Mouse (Mus musculus) MEL (cell line): ENCODE measurements around the gene Itpka. TPM values are rescaled to one million over a fixed set of nuclear protein-coding genes. Genes with fewer than 3 reads are reported as not detected.

Source experiments
- DNase-seq: peaks from one replicate; pipeline ENCODE4 v3.0.0; 2011; ENCODE audit warnings: low read depth, low spot score
- H3K27ac ChIP-seq: 2 replicates; pipeline ENCODE4 v1.5.1; 2012; ENCODE audit warnings: low read depth, mild to moderate bottlenecking, control low read depth, low read length, moderate library complexity; ENCODE audit not compliant: control insufficient read depth
- H3K27me3 ChIP-seq, 2 experiments: fragments of 150-350 bp in 1 of 2; sonication (generic) in 1 of 2; 2 replicates each; pipeline ENCODE4 v1.6.1; 2012; ENCODE audit warnings: low read length in 2 of 2, mild to moderate bottlenecking in 2 of 2, improper control_type of control experiment in 1 of 2, moderate library complexity in 1 of 2; ENCODE audit not compliant: insufficient read depth in 2 of 2, control insufficient read depth in 1 of 2
- H3K36me3 ChIP-seq, 2 experiments: 2 replicates each; pipeline ENCODE4 v1.6.1; 2012 to 2014; ENCODE audit warnings: low read length in 2 of 2, improper control_type of control experiment in 1 of 2, inconsistent platforms in 1 of 2, mild to moderate bottlenecking in 1 of 2; ENCODE audit not compliant: insufficient read depth in 2 of 2, control insufficient read depth in 1 of 2
- H3K4me1 ChIP-seq, 2 experiments: fragments of 150-350 bp in 1 of 2; sonication (generic) in 1 of 2; 2 replicates each; pipeline ENCODE4 v1.6.1; 2012; ENCODE audit warnings: low read length in 2 of 2, improper control_type of control experiment in 1 of 2, mild to moderate bottlenecking in 1 of 2; ENCODE audit not compliant: insufficient read depth in 2 of 2, control insufficient read depth in 1 of 2
- H3K4me3 ChIP-seq, 2 experiments: fragments of 150-350 bp in 1 of 2; sonication (generic) in 1 of 2; 2 replicates each; pipeline ENCODE4 v1.5.1; 2012; ENCODE audit warnings: low read depth in 2 of 2, low read length in 2 of 2, mild to moderate bottlenecking in 2 of 2, moderate library complexity in 2 of 2, control low read depth in 1 of 2, improper control_type of control experiment in 1 of 2; ENCODE audit not compliant: control insufficient read depth in 1 of 2, insufficient read depth in 1 of 2
- H3K79me2 ChIP-seq: 2 replicates; pipeline ENCODE4 v1.6.1; 2012; ENCODE audit warnings: mild to moderate bottlenecking, low read length, moderate library complexity; ENCODE audit not compliant: control insufficient read depth, poor library complexity, insufficient read depth
- H3K9ac ChIP-seq: 2 replicates; pipeline ENCODE4 v1.6.1; 2012; ENCODE audit warnings: low read depth, mild to moderate bottlenecking, control low read depth, low read length, moderate library complexity; ENCODE audit not compliant: control insufficient read depth, poor library complexity, severe bottlenecking
- H3K9me3 ChIP-seq: fragments of 150-350 bp; sonication (generic); replicated peaks from 2 replicates; pipeline ENCODE4 v1.6.1; 2012; ENCODE audit warnings: mild to moderate bottlenecking, low read length, improper control_type of control experiment, moderate library complexity; ENCODE audit not compliant: insufficient read depth
- CHD1 ChIP-seq: IDR thresholded peaks from 2 replicates; pipeline ENCODE4 v1.6.1; 2012; ENCODE audit warnings: low read depth, mild to moderate bottlenecking, inconsistent platforms, low read length, improper control_type of control experiment
- CHD2 ChIP-seq: IDR thresholded peaks from 2 replicates; pipeline ENCODE4 v1.6.1; 2011; ENCODE audit warnings: low read length, improper control_type of control experiment
- CTCF ChIP-seq, 3 experiments: IDR thresholded peaks in 2 of 3; conservative IDR thresholded peaks in 1 of 3; 2 replicates each; pipeline ENCODE4 v1.5.1; 2011 to 2012; ENCODE audit warnings: low read length in 3 of 3, low read depth in 2 of 3, mild to moderate bottlenecking in 2 of 3, improper control_type of control experiment in 1 of 3, inconsistent platforms in 1 of 3, mixed read lengths in 1 of 3, moderate library complexity in 1 of 3; ENCODE audit not compliant: control insufficient read depth in 1 of 3, insufficient read depth in 1 of 3, poor library complexity in 1 of 3, severe bottlenecking in 1 of 3
- E2F4 ChIP-seq: IDR thresholded peaks from 2 replicates; pipeline ENCODE4 v1.6.1; 2011; ENCODE audit warnings: low read depth, low read length, improper control_type of control experiment, borderline replicate concordance
- ELF1 ChIP-seq: IDR thresholded peaks from 2 replicates; pipeline ENCODE4 v1.6.1; 2014; ENCODE audit warnings: low read depth, mild to moderate bottlenecking, inconsistent platforms, low read length, improper control_type of control experiment, moderate library complexity
- GABPA ChIP-seq: IDR thresholded peaks from 2 replicates; pipeline ENCODE4 v1.6.1; 2012; ENCODE audit warnings: low read depth, mild to moderate bottlenecking, inconsistent platforms, low read length, improper control_type of control experiment, moderate library complexity
- GATA1 ChIP-seq: IDR thresholded peaks from 2 replicates; pipeline ENCODE4 v1.6.1; 2011; ENCODE audit warnings: low read depth, low read length, improper control_type of control experiment
- MAFK ChIP-seq: IDR thresholded peaks from 2 replicates; pipeline ENCODE4 v1.6.1; 2011; ENCODE audit warnings: low read depth, mild to moderate bottlenecking, low read length, improper control_type of control experiment, borderline replicate concordance
- MAX ChIP-seq: IDR thresholded peaks from 2 replicates; pipeline ENCODE4 v1.6.1; 2011; ENCODE audit warnings: low read length, improper control_type of control experiment
- MAZ ChIP-seq: IDR thresholded peaks from 2 replicates; pipeline ENCODE4 v1.6.1; 2012; ENCODE audit warnings: low read depth, mild to moderate bottlenecking, inconsistent platforms, low read length, improper control_type of control experiment
- MXI1 ChIP-seq: IDR thresholded peaks from 2 replicates; pipeline ENCODE4 v1.6.1; 2011; ENCODE audit warnings: mild to moderate bottlenecking, low read depth, low read length, improper control_type of control experiment
- MYB ChIP-seq: IDR thresholded peaks from 2 replicates; pipeline ENCODE4 v1.6.1; 2011; ENCODE audit warnings: mild to moderate bottlenecking, low read depth, low read length, improper control_type of control experiment
- NELFE ChIP-seq: IDR thresholded peaks from 2 replicates; pipeline ENCODE4 v1.6.1; 2011; ENCODE audit warnings: low read depth, low read length, improper control_type of control experiment
- POLR2A ChIP-seq, 2 experiments: IDR thresholded peaks; 2 replicates each; pipeline ENCODE4 v1.6.1; 2011 to 2012; ENCODE audit warnings: low read length in 2 of 2, mild to moderate bottlenecking in 2 of 2, control low read depth in 1 of 2, improper control_type of control experiment in 1 of 2, low read depth in 1 of 2, moderate library complexity in 1 of 2; ENCODE audit not compliant: control insufficient read depth in 1 of 2, insufficient read depth in 1 of 2, poor library complexity in 1 of 2
- POLR2AphosphoS2 ChIP-seq: IDR thresholded peaks from 2 replicates; pipeline ENCODE4 v1.6.1; 2011; ENCODE audit warnings: low read length, improper control_type of control experiment
- RAD21 ChIP-seq: IDR thresholded peaks from 2 replicates; pipeline ENCODE4 v1.6.1; 2011; ENCODE audit warnings: mild to moderate bottlenecking, low read depth, low read length, improper control_type of control experiment
- RCOR1 ChIP-seq: IDR thresholded peaks from 2 replicates; pipeline ENCODE4 v1.6.1; 2012; ENCODE audit warnings: low read depth, mild to moderate bottlenecking, inconsistent platforms, low read length, improper control_type of control experiment
- SIN3A ChIP-seq: IDR thresholded peaks from 2 replicates; pipeline ENCODE4 v1.6.1; 2012; ENCODE audit warnings: low read length, improper control_type of control experiment, inconsistent platforms
- SMC3 ChIP-seq: IDR thresholded peaks from 2 replicates; pipeline ENCODE4 v1.6.1; 2011; ENCODE audit warnings: low read depth, low read length, improper control_type of control experiment
- TCF12 ChIP-seq: IDR thresholded peaks from 2 replicates; pipeline ENCODE4 v1.6.1; 2014; ENCODE audit warnings: low read depth, mild to moderate bottlenecking, inconsistent platforms, low read length, improper control_type of control experiment, moderate library complexity
- UBTF ChIP-seq: IDR thresholded peaks from 2 replicates; pipeline ENCODE4 v1.6.1; 2012; ENCODE audit warnings: low read depth, mild to moderate bottlenecking, inconsistent platforms, low read length, improper control_type of control experiment, moderate library complexity, borderline replicate concordance; ENCODE audit not compliant: insufficient read depth
- USF1 ChIP-seq: IDR thresholded peaks from 2 replicates; pipeline ENCODE4 v1.6.1; 2014; ENCODE audit warnings: low read depth, mild to moderate bottlenecking, inconsistent platforms, low read length, improper control_type of control experiment, moderate library complexity
- ZMIZ1 ChIP-seq: IDR thresholded peaks from 2 replicates; pipeline ENCODE4 v1.6.1; 2012; ENCODE audit warnings: low read depth, mild to moderate bottlenecking, inconsistent platforms, low read length, improper control_type of control experiment, moderate library complexity
- ZNF384 ChIP-seq: IDR thresholded peaks from 2 replicates; pipeline ENCODE4 v1.6.1; 2012; ENCODE audit warnings: low read depth, mild to moderate bottlenecking, inconsistent platforms, low read length, improper control_type of control experiment
- polyA plus RNA-seq, 2 experiments: library from polyadenylated mRNA; stranded (reverse) in 1 of 2; unstranded in 1 of 2; fragments of >175 nt in 1 of 2; fragments of >200 nt in 1 of 2; gene quantifications; 2 replicates each; pipeline versions ENCODE4 v1.2.1 to v1.2.4; 2012; ENCODE audit warnings: low replicate concordance in 2 of 2, low read depth in 1 of 2; ENCODE audit not compliant: insufficient read length in 2 of 2, insufficient read depth in 1 of 2, missing spikeins in 1 of 2
- total RNA-seq: library from RNA; depleted of rRNA; stranded (reverse); fragments of 300-350 nt; gene quantifications from 2 replicates; pipeline ENCODE4 v1.2.3, GENCODE M21; 2012; rRNA removed

Gene Itpka
- 1.8 and 2.1 TPM in 2 replicates for total RNA-seq
- 1 to 10 TPM in 1 of 2 experiments, not detected in 1; 3.1 TPM for polyA plus RNA-seq

DNA sequence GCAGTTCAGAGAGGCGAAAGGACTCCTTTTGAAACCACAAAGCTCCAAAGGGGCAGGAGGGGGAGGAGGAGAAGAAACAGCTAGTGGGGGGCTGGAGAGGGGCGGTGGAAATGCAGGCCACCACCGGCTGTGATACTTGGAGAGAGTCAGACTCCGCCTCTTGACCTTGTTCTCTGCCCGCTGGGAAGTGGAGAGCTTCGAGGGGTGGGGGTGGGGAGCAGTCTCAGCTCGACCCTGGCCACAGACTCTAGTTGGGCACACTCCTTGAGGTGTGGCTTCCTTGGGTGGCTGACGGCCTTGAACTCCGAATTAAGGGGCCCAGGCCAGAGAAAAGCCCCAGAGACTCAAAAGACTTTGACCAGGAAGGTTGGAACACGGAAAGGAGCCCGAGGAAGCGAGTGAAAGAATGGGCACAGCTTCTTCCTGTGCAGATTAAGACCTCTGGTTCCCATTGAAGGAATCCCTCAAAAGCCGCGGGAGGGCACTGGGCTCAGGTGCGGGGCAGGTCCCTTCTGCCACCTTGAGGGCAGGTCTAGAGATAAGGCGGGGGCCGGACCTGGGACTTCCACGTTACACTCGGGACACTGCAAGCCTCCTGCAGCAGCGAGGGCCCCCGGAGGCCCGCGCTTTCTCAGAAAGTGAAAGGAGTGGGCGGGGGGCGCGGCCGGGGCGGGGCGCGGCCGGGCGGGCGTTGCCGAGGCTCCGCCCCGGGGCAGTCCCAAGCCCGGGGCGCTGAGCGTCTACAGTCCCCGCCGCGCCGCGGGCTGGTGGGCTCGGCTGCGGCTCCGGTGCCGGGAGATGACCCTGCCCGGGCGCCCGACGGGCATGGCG, at the start of gene Itpka:
Gene Itpka (plus strand): TSS at position 757 of the 831 bp plus-strand sequence.
- H3K4me3 ChIP-seq: peak within 1 kb of the TSS; percentile 82 to 99
- H3K9ac ChIP-seq: peak within 1 kb of the TSS; percentile 84
- no peaks in the 10 kb centered on the region for H3K27me3 ChIP-seq
- TF ChIP-seq GABPA (no peak), MAX (no peak), ZMIZ1 (peak; percentile 43; the same call in 1 of the 2 replicates), SMC3 (no peak), NELFE (peak; percentile 66), ZNF384 (no peak), RAD21 (no peak), USF1 (no peak), MAFK (no peak), CHD1 (no peak; the same call in 1 of the 2 replicates), UBTF (no peak), TCF12 (0 out of 2 replicates have a peak, but pooled peaks have one; percentile 11), MAZ (peak; percentile 48; the same call in 1 of the 2 replicates), POLR2AphosphoS2 (peak; percentile 59; the same call in 1 of the 2 replicates), POLR2A (IDR thresholded peaks at IDR 0.05; ENCODE audit: control insufficient read depth in 1 of 2, insufficient read depth in 1 of 2, low read depth in 1 of 2, low read length in 2 of 2, poor library complexity in 1 of 2) (peak; percentile 14 to 74; a peak in 2 of 4 replicates), SIN3A (peak; percentile 60), RCOR1 (no peak), MXI1 (peak; percentile 36), MYB (no peak), CHD2 (peak; percentile 37; the same call in 1 of the 2 replicates), ELF1 (peak; percentile 17; the same call in 1 of the 2 replicates), CTCF (IDR thresholded peaks at IDR 0.05 in 2 of 3, conservative IDR thresholded peaks at IDR 0.05 in 1 of 3; ENCODE audit: control insufficient read depth in 1 of 3, insufficient read depth in 1 of 3, low read depth in 2 of 3, low read length in 3 of 3, poor library complexity in 1 of 3, severe bottlenecking in 1 of 3) (0 out of 6 replicates have a peak, but pooled peaks of 1 of the 3 experiments have one; percentile 2), GATA1 (no peak), E2F4 (no peak)
- peak within 1 kb of the TSS; percentile 77 for H3K27ac ChIP-seq
- H3K79me2 ChIP-seq: peaks cover 3% of the 10 kb centered on the region; the same call in 1 of the 2 replicates
- peak; percentile 83 for DNase-seq
- H3K4me1 ChIP-seq: peaks cover 0 to 3% of the 10 kb centered on the region in 2 experiments; a peak in 1 of 4 replicates
- no peaks in the 10 kb centered on the region for H3K9me3 ChIP-seq
- no peaks in the 10 kb centered on the region; a peak in 1 of 4 replicates for H3K36me3 ChIP-seq
